Mouse (Mus musculus) retina, embryonic 14.5 days (tissue): ENCODE measurements around the gene Bpnt1.
A peak's percentile ranks its signal among the peaks of the same experiment; 100 is the strongest.
"Not testable (repeated sequence)": the region's sequence is repeated elsewhere in the genome, so short reads cannot be mapped to it uniquely, and the experiment has no call there.

Source experiments
- DNase-seq: peaks from one replicate; pipeline ENCODE4 v3.0.0-alpha.2; 2015; ENCODE audit warnings: low spot score

The Bpnt1 gene

DNA sequence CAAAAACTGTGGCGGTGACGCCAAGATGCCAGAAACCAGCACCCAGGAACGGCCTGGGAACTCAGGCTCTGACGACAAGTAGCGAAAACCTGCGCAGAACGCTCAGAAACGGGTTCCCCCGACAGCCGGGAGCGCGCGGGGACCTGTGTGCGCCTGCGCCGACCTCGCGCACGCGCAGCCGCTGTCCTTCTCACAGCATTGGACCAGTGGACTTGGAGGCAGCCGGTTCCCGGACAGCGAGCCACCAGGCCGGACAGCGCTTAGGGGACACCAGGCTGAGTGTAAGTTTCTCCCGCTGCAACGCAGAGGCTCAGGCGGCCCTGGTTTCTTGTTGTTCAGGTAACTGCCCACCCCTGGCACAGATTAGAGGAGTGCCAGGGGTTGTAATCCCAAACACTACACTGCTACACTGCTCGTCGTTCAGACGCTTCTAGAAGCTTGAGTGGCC lies at the start of gene Bpnt1:
Gene Bpnt1, plus strand, starts transcription at position 167 of the 448 bp plus-strand sequence.
- peak; percentile 95 for DNase-seq

DNA sequence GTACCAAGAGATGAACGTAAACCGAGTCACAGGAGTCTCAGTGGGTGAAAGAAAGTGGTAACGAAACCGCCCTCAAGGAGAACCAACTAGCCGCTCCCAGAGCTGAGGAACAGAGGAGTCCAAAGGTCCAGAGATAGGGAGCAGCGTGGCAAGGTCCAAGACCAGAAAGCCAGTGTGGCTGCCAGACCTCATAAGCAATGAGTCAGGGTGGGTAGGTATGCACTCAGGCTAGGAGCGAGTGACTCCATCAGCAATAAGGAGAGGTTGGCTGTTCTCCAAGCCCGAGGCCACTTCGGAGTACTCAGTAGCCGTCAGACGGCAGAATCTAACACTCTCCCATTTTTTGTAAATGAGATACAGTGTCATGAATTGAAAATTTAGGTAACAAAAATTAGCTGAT lies 49.1 kb upstream of the Bpnt1 start:
- no peak for DNase-seq

DNA sequence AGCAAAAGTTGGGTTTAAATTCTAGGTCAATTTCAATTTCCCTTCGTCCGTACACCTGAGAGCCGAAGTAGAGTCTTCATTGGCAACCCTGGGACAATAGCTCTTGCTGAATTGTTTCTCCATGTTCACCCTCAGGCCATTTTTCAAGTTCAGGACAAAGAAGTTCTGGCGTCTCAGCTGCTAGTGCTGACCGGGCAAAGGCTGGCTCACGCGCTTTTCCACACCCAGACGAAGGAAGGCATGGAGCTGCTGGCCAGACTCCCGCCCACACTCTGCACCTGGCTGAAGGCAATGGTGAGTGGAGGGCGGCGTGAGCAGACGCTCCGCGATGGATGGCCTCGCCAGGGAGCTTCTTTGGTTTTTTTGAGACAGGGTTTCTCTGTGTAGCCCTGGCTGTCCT lies 48.7 kb upstream of the Bpnt1 start:
- DNase-seq: no peak

DNA sequence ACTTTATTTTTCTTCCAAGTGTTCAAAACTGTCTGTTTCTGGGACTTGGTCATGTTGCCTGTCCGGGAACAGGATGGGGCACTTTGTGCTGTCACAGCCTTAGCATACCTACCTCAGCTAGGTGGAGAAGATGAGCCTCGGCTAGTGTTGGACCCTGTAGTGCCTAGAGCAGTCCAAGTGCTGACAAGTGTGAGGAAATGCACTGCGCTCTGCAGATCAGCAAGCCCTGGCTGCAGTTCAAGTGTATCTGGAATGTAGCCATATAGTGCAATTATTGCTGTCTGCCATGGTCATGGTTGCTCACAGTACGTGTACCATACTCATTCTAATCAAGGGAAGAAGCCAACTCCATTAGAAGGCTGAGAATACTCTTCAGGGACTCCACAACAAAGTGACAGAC lies 47.2 kb upstream of the Bpnt1 start:
- no peak for DNase-seq

DNA sequence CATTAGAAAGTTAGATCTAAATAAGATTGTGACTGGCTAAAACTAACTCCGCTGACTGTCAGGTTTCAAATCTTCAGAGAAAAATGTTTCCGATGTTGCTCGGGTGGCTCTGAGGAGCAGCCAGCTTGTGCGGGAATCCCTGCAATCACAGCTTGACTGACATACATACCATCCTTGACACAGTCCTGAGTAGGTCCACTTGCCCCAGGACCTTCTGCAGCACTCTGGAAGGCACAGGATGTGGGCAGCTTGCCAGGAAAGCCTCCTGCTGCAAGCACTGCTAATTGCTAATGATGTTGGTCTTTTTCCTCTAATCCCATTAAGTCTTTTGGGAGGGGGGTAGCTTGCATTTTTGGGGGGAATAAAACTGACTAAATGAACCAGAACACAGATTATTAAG lies 46.8 kb upstream of the Bpnt1 start:
- DNase-seq: no peak

DNA sequence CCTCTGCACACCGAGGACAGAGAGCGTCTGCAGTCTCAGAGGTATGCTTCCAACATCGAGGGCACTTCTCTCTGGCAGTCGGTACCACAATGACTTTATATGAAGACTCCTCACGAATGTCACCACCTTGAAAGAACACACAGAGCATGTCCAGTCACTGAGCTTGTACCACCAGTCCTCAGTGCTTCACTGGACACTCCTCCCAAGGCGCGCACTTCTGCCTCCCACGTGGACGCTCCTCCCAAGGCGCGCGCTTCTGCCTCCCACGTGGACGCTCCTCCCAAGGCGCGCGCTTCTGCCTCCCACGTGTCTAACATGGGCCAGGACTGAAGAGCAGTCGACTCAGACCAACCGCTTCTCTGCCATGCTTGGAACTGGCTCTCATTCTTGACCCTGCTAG lies 44.9 kb upstream of the Bpnt1 start:
- no peak for DNase-seq

DNA sequence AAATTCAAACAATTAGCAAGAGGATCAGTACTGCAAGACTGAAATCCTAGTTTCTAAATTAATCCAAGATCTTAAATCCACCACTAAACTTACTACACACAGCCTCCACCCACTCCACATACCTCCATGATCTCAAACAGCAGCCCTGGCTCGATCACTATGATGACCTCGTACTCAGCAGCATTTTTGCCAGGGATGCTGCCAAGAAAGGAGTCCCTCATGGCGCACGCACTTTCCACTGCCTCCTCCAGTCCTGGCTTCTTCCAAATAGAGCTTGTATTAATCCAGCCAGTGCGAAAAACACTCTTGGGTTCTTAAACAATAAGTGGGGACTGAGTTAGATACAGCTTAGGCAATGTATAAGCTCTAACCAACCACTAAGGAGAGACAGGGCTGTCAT lies 42.7 kb upstream of the Bpnt1 start:
- no peak for DNase-seq

DNA sequence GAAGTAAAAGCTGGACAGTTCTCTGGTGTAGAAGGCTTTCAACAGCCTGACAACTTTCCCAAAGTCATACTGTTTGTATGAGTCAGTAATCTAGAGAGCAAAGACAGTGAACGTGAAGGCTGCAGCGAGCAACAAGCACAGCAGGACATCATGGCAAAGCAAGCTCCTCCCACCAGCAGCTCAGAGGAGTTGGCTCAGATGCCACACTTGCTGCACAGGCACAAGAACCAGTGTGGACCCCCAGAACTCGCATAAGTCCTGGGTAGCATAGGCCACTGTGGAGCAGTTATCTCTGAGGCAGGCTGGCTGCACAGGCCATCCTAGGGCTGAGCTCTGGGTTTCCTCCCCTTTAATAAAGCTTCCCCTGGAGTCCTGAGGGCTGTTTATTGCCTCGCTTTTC lies 40.6 kb upstream of the Bpnt1 start:
- DNase-seq: no peak

DNA sequence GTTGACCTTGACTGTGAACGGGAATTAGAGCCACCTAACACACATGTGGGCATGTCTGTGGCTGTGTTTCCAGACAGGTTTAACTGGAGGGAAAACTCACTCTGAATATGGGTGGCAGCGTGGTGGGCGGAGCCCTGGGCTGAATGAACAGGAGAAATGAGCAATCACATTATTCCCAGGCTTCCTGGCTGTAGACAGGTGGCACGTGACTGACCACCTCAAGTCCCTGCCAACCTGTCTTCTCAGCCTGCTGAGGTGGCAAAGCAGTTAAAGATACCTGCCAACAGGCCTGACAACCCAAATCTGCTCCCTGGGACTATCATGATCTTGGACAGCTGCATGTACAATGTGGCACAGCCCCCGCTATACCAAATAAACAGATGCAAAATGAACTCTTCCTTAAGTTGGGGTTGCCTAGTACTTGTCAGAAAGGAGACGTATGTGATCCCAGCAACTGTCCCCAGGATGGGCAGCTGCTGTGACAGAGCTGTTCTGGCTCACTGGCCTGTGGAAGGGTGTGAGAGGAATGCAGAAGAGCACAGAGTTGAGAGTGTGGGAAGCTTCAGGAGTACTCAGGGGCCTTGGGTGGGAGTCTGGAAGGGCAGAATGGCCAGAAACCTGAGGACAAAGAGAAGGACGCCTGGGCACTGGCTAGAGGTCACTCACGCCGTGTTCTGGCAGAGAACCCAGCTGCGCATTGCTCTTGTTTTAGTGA lies 39.1 kb upstream of the Bpnt1 start:
- DNase-seq: no peak

DNA sequence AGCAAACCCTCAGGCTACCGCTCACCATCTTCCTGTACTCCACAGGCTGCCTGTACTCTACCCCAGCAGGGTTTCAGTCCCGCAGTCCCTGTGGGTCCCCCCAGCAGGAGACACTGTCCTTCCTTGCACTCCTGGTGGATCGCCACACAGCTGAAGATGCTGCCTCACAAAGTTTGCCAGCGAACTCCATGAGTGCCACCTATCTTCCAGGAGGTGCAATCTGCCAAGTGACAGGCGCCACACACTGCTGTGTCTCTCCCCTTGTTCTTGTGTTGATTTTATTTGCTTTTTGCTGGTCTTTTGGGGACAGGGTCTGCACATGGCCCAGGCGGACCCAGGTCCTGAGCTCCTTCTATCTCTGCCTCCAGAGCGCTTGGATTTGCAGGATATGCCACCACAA lies 35.1 kb upstream of the Bpnt1 start:
- no peak for DNase-seq

DNA sequence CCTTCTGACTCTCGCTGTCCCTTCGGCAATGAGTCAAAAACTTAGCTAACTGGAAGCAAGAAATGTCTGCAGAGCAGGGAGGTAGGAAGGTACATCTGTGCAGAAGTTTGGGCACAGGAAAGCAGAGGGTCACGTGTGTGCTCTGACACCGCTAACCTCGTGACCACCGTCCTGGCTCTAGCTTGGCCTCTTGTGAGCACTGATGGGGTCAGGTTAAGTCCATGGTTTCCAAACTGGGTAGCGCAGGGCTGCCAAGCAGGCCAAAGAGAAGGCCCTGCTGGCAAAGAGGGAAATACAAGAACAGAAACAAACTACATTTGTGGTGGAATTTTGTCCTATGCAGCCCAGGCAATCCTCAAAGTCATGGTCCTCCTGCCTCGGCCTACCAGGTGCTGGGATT lies 33.5 kb upstream of the Bpnt1 start:
- no peak for DNase-seq

DNA sequence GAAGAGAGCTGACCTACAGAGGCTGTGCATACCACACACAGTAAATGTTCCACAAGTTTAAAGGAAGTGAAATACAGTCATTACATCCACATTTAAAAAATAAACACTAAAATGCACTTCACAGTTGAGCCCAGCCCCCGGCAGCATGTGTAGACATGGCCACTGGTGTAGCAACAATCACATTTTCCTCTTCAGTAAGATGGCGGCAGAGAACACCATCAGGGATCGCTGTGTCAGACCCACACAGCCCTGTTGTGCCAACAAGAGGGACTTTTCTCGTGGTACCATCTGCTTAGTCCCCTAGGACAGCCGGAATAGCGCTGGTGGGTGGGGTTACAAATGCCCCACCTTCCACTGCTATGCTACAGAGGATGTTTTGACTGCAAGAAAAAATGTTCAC lies 29.1 kb upstream of the Bpnt1 start:
- DNase-seq: no peak

DNA sequence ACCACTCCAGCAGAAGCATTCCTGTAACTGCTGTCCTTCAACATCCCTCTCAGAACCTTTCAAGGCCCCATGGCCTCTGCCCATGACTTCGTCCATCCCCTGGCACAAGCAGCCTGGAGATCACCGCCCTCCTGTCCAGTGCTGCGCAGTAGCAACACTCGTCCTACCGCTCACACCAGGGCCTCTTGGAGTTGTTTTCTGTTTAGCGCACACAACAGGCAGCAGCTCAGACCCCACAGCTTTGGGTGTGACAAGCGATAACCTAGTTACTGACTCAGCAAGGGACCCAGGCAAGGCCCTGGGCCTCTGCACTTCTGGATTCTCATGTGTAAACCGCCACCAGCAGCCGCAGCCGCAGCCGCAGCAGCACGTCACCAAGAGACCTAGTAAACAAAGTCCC lies 25.1 kb upstream of the Bpnt1 start:
- no peak for DNase-seq

DNA sequence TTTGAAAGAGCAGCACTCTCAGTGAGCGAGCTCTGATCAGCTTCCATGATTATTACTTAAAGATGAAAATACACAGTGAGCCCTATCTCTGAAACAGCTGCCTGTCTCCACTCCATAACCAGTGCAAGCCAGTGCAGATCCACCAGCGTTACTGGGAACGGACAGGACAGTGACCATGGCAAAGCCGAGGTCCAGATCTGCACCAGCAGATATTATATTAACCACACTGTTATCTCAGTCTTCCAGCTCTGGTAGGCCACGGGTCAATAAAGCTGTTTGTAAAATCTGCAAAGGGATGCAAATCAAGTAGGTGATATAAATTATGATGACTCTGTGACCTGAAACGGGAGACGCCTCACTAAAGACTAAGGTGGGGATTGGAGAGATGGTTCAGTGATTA lies 24.3 kb upstream of the Bpnt1 start:
- DNase-seq: no peak

DNA sequence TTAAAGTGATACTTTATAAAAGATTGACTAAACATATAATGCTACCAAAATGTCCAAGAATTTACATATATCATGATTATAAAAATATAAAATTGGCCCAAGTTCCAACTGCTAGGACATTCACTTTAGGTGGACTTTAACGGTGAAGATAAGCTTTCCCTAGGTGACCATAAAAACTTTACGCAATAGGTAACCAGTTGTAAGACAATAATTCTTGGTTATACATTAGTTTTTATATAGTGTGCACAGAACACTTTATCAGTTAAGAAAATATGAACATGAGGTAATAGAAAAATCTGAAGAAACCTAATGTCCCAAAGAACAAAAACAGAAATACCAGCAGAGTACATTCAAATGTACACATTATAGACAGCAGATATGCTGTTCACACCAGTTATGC lies 23.6 kb upstream of the Bpnt1 start:
- no peak for DNase-seq

DNA sequence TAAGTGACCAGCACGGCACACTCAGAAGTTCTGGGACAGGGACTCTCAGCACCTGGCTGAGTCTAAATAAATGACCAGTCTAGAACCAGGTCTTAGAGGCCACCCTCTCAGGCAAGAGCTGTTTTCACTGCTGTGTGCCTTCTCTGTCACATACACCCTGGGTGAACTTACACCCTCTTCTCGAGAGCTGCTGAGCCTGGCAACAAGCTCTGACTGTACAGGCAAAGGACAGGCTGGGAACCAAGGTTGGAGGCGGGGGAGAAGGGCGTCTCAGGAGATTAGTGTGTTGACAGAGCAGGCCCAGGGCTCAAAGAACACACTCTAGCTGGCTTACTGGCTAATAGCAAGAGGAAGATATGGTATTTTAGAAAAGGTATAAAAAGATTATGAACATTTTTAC lies 23.0 kb upstream of the Bpnt1 start:
- DNase-seq: no peak

DNA sequence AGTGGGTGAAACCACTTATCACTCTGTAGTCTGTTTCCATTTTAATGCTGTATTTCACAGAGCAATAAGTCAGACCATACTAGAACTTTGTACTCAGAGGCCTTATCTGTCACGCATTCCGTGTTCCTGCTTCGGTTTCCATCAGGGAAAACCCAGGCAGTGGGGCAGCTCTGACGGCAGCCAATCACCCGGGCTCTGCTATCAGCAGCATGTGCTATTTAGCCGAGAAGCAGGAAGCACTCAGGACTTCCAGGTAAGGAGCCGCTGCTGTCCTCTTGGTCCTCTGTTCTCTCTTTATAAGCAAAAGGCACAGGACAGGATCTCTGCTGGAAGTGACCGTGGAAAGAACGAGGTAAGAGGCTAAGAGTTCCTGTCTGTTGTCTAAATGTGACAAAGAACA lies 20.0 kb upstream of the Bpnt1 start:
- DNase-seq: no peak

DNA sequence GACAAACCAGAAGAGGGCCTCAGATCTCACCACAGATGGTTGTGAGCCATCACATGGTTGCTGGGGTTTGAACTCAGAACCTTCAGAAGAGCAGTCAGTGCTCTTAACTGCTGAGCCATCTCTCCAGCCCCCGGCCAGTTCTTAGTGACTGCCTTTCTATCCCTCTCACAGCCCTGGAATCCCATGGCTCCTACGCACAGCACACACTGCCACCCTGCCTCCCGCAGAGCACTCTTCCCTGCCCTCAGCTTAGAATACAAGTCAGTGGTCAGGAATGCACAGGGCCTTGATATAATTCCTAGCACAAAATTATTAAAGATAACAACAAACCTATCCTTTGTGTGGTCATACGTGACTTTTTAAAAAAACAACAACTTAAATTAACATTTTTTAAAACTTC lies 17.4 kb upstream of the Bpnt1 start:
- no peak for DNase-seq

DNA sequence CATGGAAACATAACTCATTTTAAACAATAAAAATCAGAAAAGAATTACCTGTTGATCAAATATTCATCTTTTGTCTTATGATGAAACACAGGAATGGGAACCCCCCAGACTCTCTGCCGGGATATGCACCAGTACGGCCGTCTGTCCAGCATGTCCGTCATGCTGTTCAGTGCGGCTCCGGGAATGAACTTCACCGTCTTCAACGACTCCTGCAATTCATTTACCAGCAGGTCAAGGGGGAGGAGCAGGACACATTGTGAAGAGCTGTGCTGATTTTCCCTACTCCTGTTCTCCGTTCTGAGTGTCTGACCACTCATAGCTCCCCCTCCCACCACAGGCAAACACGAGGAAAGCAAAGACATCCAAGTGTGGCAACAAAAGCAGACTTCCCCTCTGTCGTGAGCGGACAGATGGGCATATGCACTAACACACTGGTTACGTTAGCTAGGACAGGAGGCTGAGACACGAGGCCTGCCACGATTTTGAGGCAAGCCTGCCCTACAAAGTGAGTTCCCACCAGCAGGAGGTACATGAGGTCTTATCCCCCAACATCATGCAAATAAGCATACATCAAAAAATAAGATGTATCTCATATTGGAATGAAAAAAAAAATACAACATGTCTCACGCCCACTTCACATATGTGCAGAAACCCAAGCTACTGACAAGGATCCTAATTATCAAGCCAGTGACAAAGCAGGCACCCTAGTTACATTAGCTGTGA lies 15.9 kb upstream of the Bpnt1 start:
- DNase-seq: no peak

DNA sequence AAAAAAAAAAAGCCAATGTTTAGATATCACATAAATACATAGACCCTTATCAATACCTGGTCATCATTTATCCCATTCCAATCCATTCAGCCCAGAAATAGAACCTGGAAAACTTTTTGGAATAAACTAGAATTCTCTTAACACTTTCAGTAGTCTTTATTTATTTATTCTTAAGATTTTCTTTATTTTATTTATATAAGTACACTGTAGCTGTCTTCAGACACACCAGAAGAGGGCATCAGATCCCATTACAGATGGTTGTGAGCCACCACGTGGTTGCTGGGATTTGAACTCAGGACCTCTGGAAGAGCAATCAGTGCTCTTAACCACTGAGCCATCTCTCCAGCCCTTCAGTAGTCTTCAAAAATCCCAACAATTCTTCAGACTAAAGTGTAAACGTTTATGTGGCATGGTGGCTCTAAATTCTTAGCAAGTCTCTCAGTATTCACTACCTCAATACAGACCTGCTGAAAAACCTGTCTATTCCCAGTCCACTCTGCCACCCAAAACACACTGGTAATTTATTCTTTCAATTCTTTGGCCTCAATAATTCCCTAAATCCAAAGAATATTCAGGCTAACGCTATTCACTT lies 4.1 kb upstream of the Bpnt1 start:
- DNase-seq: not testable (repeated sequence)

DNA sequence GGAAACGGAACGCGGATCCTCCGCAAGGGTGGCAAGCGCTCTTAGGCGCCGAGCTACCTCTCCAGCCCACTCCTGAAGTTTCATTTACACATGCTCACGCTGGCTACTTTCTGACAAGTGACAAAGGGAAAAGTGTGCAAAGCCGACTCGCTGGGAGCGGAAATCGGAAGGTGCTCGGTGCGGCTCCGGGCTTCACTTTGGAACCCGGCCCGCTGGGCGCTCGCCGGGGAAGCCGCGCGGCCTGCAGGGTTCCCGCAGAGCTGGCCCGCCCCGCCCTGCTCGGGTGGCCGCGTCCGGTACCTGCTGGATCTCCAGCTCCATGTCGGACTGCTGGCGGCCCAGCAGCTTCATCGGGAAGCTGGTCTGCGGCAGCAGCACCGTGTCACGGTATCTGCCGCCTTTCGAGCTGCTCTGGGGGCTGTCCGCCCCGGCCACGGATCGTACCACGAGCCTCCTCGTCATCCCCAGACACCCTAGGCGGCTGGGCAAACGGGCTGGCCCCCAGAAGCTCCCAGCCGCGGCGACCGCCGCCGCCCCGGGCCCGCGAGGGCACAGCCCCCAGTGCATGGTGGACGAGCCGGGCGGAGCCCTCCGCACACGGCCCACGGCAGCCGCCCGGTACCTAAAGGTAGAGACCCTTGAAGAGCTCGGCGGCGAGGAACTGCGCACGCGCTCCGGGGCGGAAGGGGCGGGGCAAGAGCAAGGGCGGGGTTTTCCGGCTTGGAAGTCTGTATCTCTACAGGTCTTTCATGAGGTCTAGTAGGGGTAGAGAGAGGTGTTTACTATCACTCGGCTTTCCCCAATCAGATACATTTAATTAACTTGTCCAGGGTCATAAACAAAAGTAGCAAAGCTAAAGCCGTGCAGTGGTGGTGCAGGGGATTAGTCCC lies 3.0 kb upstream of the Bpnt1 start, which contains the start of gene Iars2:
Gene Iars2, minus strand, starts transcription at position 676 of the 890 bp plus-strand sequence.
- peak; percentile 92 for DNase-seq

DNA sequence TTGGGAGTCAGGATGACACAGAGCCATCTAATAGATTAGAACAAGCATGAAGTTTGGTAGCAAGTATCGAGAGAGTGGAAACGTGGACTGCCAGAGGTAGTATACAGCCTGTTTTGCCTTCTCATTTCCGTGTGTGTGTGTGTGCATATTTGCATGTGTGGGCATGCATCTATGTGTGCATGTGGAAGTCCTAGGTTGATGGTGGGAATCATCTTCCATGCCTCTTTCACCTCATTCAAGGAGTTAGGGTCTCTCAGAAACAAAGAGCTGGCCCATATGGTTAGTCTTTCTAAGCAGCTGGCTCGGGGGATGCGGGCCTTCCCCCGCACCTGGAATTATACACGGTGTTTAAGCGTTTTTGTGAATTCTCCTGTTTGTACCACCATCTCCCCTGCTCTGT lies 2.1 kb upstream of the Bpnt1 start:
- DNase-seq: no peak
